Mouse (Mus musculus) frontal cortex, adult (tissue): Measurements from ENCODE around the gene Bicral.

ENCODE experiments used
- ATAC-seq: cut with Nextera tagmentation; 2 replicates; pipeline ENCODE4 v1.9.2; 2017; ENCODE audit warnings: mild to moderate bottlenecking, moderate library complexity, mixed read lengths; ENCODE audit not compliant: low TSS enrichment

The Bicral gene

DNA sequence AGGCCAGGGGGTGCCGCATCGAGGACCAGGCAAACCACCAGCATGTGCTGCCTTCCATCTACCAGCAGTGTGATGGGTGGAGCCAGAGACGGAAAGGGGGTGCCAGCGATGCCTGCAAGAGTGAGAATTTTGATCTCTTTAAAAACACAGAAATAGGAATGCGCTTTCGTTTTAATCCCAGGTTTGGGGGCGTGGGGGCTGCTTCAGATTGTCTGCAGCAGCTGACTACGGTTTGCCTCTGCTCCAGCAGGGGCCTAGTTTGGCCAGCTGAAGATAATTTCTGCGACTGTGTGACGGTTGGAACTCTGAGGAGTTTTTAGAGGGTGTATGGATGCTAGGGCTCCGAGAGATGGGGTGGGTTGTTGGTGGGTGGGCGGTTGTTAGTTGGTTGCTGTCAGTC is 99.5 kb downstream of the Bicral start:
- peak; percentile 69; the same call in 1 of the 2 replicates for ATAC-seq

DNA sequence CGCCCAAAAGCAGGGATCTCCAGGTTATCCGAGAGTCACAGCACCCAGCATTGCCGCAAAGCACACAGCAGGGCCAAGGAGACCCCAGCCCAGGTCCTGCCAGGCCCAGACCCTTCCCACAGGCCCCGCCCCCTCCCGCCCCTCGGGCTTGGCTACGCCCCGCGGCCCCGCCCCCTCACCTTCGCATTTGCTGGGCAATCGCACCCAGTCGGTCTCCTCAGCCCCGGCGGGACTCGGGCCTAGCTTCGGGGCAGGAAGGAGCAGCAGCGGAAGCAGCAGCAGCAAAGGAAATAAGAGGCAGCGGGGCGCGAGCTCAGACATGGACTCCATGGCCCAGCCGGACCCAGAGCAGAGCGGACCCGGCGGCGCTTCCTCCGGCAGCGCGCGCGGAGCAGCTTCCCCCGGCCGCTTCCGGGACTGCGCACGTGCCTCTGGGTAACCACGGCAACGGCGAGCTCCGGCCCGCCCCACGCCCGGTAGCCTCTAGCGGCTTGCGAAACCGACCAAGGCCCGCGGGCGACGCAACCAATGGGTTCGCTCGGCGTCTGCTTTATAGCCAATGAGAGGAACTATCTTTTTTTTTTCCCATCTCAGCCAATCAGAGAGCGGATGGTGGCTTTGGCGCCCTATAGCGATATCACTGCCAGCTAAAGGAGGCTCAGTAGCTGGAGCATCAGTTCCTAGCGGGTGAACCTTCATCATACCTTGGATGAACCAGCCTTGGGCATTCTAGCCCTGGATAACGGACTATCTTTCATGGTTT is 106.3 kb downstream of the Bicral start, which contains the start of gene Cnpy3:
Gene Cnpy3 (minus strand): TSS at position 421 of the 763 bp plus-strand sequence.
- peak; percentile 99 for ATAC-seq

DNA sequence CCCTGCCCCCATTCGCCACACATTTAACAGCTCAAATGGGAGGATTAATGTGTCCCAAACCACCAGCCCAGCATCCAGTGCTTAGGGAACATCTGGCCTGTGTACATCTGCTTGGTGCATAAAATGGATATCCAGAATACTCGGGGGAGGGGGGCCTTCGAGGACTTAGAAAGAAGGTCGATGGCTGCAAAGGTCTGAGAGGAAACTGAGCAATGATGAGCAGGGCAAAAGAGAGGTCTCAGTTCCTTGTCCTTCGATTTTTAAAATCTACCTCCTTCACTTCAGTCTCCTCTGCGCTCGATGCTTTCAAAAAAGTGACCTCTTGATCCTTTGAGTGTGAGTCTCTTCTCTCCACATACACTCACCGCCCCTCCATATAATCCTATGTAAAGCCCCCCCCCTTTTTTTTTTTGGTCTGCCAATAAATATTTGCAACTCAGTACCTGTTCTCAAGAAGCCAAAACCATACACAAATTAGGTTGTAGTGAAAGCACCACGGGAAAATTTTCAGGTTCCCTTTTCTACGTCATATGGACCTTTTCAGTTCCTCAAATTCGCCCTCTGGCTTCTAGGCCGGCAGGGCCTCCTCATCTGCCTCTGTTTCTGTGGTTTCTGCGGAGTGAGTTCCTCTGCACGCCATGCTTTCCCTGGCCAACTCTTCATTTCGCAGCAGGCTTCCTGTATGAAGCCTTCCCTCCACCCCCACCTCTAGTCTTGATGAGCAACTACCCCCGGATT is 107.1 kb downstream of the Bicral start:
- peak; percentile 34 for ATAC-seq

DNA sequence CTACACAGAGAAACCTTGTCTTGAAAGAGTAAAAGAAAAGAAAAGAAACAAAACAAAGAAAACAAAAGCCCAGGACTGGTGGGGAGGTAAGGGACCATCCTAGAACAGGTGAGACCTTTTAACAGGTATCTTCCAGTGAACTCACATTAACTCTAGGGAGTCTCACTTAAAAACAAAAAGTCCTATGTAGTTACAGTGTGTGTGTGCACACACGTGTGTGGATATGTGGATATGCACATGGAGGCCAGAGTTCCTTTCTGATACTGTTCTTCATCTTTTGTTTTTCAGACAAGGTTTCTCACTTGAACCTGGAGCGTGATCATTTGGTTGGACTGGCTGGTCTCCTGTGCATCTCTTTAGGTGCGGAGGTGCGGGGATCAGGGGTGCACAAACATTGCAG is 107.7 kb downstream of the Bicral start:
- no peak for ATAC-seq

GRCm38 (mm10) chr17:46749282-46749681 is 109.0 kb downstream of the Bicral start:
- ATAC-seq: no peak
